Mouse (Mus musculus) urinary bladder, postnatal 36 days (tissue): ENCODE data around the gene Gm10128.
"Not testable (repeated sequence)": the region's sequence is repeated elsewhere in the genome, so short reads cannot be mapped to it uniquely, and the experiment has no call there.

Experiments used
- DNase-seq, 2 experiments: peaks; one replicate each; pipeline ENCODE4 v3.0.0; 2022; ENCODE audit warnings: low spot score in 2 of 2, mixed read lengths in 1 of 2

The Gm10128 gene

DNA sequence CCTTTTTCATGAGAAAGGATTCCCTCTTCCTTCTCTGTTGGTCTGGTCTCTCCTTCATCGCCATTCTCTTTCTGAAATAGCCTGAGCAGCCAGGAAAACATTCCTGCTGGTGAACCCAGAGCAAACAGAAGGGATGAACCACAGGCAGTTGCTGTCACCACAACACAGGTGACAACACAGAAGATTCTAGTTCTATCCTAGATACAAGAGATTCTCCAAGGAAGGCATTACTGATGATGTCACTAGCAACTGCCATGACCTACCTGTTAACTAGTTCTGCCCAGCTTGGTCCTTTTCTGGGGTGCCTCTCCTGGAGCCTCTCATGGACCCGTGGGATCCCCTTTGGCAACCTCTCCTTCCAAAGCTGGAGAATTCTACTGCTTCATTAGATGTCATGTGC lies at the start of gene Gm10128:
TSS of gene Gm10128 (minus strand) at position 101 of the 400 bp plus-strand sequence.
- not testable (repeated sequence) for DNase-seq

DNA sequence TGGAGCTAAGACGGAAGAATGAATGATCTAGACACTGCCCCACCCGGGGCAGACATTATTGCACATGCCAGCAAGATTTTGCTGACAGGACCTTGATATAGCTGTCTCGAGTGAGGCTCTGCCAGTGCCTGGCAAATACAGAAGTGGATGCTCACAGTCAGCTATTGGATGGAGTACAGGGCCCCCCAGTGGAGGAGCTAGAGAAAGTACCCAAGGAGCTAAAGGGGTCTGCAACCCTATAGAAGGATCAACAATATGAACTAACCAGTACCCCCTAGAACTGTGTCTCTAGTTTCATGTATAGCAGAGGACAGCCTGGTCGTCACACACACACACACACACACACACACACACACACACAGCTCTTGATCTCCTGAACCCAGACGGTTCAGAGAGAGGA lies 37.4 kb upstream of the Gm10128 start:
- peak in 1 of 2 experiments; percentile 4 for DNase-seq

GRCm38 (mm10) chr14:7662491-7662890 lies 18.7 kb upstream of the Gm10128 start:
- not testable (repeated sequence) for DNase-seq

GRCm38 (mm10) chr14:7658101-7659074 lies 14.6 kb upstream of the Gm10128 start:
- DNase-seq, result peak in 1 of 2 experiments; percentile 2

DNA sequence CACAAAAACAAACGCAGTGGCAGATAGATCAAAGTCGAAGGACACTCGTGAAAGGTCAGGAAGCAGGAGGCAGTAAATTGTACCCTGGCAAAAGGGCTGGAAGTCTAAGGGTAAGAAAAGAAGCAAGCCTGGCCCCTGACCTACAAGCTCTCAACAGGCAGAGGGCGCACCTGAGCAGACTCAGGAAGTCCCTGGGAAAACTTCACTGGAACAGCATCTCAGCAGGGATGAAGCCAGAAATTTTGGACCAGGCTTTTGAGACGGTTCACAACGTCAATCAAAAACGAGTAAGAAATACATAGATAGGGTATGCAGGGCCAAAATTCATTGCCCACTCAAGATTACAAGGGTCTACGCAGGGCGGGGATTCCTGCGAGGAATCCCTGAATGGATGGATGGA lies 13.7 kb upstream of the Gm10128 start:
- not testable (repeated sequence) for DNase-seq

DNA sequence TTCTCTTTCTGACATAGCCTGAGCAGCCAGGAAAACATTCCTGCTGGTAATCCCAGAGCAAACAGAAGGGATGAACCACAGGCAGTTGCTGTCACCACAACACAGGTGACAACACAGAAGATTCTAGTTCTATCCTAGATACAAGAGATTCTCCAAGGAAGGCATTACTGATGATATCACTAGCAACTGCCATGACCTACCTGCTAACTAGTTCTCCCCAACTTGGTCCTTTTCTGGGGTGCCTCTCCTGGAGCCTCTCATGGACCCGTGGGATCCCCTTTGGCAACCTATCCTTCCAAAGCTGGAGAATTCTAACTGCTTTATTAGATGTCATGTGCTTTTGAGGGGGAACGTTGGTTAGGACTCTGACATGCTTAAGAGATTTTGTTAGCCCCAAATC lies 48.3 kb downstream of the Gm10128 start, which contains the start of gene Gm10338:
TSS of gene Gm10338 (minus strand) at position 101 of the 400 bp plus-strand sequence.
- not testable (repeated sequence) for DNase-seq
